Mouse (Mus musculus) liver, postnatal 0 days (tissue): Measurements from ENCODE around the gene Lrrc8c.

Experiments
- CTCF ChIP-seq: sonication (generic); IDR thresholded peaks from 2 replicates; pipeline ENCODE4 v1.5.1; 2016; ENCODE audit warnings: antibody characterized with exemption, low read depth
- EP300 ChIP-seq: IDR thresholded peaks from 2 replicates; pipeline ENCODE4 v1.6.1; 2016; ENCODE audit warnings: antibody characterized with exemption, low read depth, mild to moderate bottlenecking

DNA sequence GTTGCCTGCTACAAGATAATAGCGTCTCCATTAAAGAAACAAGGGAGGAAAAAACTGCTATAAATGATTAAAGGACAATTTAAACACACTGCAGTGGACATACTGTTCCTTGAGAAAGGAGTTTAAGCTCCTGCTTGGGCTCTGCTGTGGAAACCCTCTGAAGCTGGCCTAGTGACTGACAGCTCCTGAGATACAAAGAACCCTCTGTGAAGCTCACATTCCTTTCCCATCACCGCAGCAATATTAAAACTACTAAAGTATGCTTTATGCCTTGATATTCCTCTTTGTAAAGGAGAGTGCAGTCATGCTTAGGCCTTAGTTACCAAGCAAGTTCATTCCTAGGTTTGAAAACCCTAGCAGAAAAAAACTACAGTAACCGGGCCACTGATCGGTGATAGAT, 66.7 kb downstream of the Lrrc8c start:
- TF ChIP-seq CTCF (no peak), EP300 (no peak)
